Mouse (Mus musculus): Measurements from ENCODE around the gene Ephb2. TPM values are rescaled to one million over a fixed set of nuclear protein-coding genes. Genes with fewer than 3 reads are reported as not detected.

Ephb2 gene
- total and polyA plus RNA-seq, 2 experiments from 2014 or later: 10.8 to 85.6 TPM

- no peak for TF ChIP-seq CTCF (IDR thresholded peaks at IDR 0.05; ENCODE audit: low read depth)
- H3K27me3 ChIP-seq (ENCODE audit: insufficient read depth, low read length): no peaks in the 10 kb centered on the region
- no peak overlapping the region for H3K4me3 ChIP-seq (ENCODE audit: low read depth, low read length)
- ATAC-seq (no peak), DNase-seq (no peak)
- no peak overlapping the region for H3K4me2 ChIP-seq (ENCODE audit: low read depth)
- no peak overlapping the region for H3K9ac ChIP-seq
- 48% methylated on average over 4 of the region's 4 CpGs for WGBS
- no peaks in the 10 kb centered on the region for H3K36me3 ChIP-seq (ENCODE audit: insufficient read depth)
- peaks cover 17% of the 10 kb centered on the region; the same call in 1 of the 2 replicates for H3K4me1 ChIP-seq (ENCODE audit: insufficient read depth)
- H3K27ac ChIP-seq (ENCODE audit: low read depth, low read length): no peak overlapping the region
- H3K9me3 ChIP-seq (ENCODE audit: low read length): no peaks in the 10 kb centered on the region
These were observed 99.9 kb downstream of the Ephb2 start for GRCm38 (mm10) chr4:136735856-136736255.

GRCm38 (mm10) chr4:136734210-136734803 lies 101.5 kb downstream of the Ephb2 start:
- Histone ChIP-seq H3K27me3 (ENCODE audit: insufficient read depth, low read length) (no peaks in the 10 kb centered on the region), H3K9me3 (ENCODE audit: low read length) (no peaks in the 10 kb centered on the region), H3K4me2 (ENCODE audit: low read depth) (no peak overlapping the region), H3K36me3 (ENCODE audit: insufficient read depth) (no peaks in the 10 kb centered on the region), H3K4me1 (ENCODE audit: insufficient read depth) (peaks cover 17% of the 10 kb centered on the region; the same call in 1 of the 2 replicates), H3K27ac (ENCODE audit: low read depth, low read length) (no peak overlapping the region), H3K4me3 (ENCODE audit: low read depth, low read length) (no peak overlapping the region), H3K9ac (no peak overlapping the region)
- 23% methylated on average over 15 of the region's 15 CpGs for WGBS
- ATAC-seq: no peak
- no peak for DNase-seq
- no peak for TF ChIP-seq CTCF (IDR thresholded peaks at IDR 0.05; ENCODE audit: low read depth)

GRCm38 (mm10) chr4:136733217-136733865 lies 102.4 kb downstream of the Ephb2 start:
- no peak for ATAC-seq
- H3K4me3 ChIP-seq (ENCODE audit: low read depth, low read length): no peak overlapping the region
- no peak for DNase-seq
- H3K36me3 ChIP-seq (ENCODE audit: insufficient read depth): no peaks in the 10 kb centered on the region
- H3K4me2 ChIP-seq (ENCODE audit: low read depth): no peak overlapping the region
- 18% methylated on average over 11 of the region's 11 CpGs for WGBS
- TF ChIP-seq CTCF (IDR thresholded peaks at IDR 0.05; ENCODE audit: low read depth): no peak
- peak overlapping the region; percentile 31; the same call in 1 of the 2 replicates for H3K9ac ChIP-seq
- peaks cover 17% of the 10 kb centered on the region; the same call in 1 of the 2 replicates for H3K4me1 ChIP-seq (ENCODE audit: insufficient read depth)
- no peaks in the 10 kb centered on the region for H3K9me3 ChIP-seq (ENCODE audit: low read length)
- no peak overlapping the region for H3K27ac ChIP-seq (ENCODE audit: low read depth, low read length)
- no peaks in the 10 kb centered on the region for H3K27me3 ChIP-seq (ENCODE audit: insufficient read depth, low read length)

GRCm38 (mm10) chr4:136732536-136733121 lies 103.2 kb downstream of the Ephb2 start:
- TF ChIP-seq CTCF (IDR thresholded peaks at IDR 0.05; ENCODE audit: low read depth): peak; percentile 10; the same call in 1 of the 2 replicates
- no peaks in the 10 kb centered on the region for H3K9me3 ChIP-seq (ENCODE audit: low read length)
- DNase-seq (no peak), ATAC-seq (no peak)
- WGBS: 61% methylated on average over 7 of the region's 7 CpGs
- H3K4me1 ChIP-seq (ENCODE audit: insufficient read depth): peaks cover 17% of the 10 kb centered on the region; the same call in 1 of the 2 replicates
- H3K36me3 ChIP-seq (ENCODE audit: insufficient read depth): no peaks in the 10 kb centered on the region
- H3K4me3 ChIP-seq (ENCODE audit: low read depth, low read length): no peak overlapping the region
- H3K27ac ChIP-seq (ENCODE audit: low read depth, low read length): no peak overlapping the region
- H3K9ac ChIP-seq: no peak overlapping the region
- no peaks in the 10 kb centered on the region for H3K27me3 ChIP-seq (ENCODE audit: insufficient read depth, low read length)
- no peak overlapping the region for H3K4me2 ChIP-seq (ENCODE audit: low read depth)

GRCm38 (mm10) chr4:136731761-136732160 lies 104.0 kb downstream of the Ephb2 start:
- peak overlapping the region; percentile 21; the same call in 1 of the 2 replicates for H3K27ac ChIP-seq (ENCODE audit: low read depth, low read length)

GRCm38 (mm10) chr4:136731008-136731609 lies 104.7 kb downstream of the Ephb2 start:
- Histone ChIP-seq H3K36me3 (ENCODE audit: insufficient read depth) (no peaks in the 10 kb centered on the region), H3K9ac (no peak overlapping the region), H3K9me3 (ENCODE audit: low read length) (no peaks in the 10 kb centered on the region), H3K4me2 (ENCODE audit: low read depth) (no peak overlapping the region), H3K27ac (ENCODE audit: low read depth, low read length) (peak overlapping the region; percentile 21; the same call in 1 of the 2 replicates), H3K27me3 (ENCODE audit: insufficient read depth, low read length) (no peaks in the 10 kb centered on the region), H3K4me1 (ENCODE audit: insufficient read depth) (peaks cover 17% of the 10 kb centered on the region; the same call in 1 of the 2 replicates), H3K4me3 (ENCODE audit: low read depth, low read length) (no peak overlapping the region)
- TF ChIP-seq CTCF (IDR thresholded peaks at IDR 0.05; ENCODE audit: low read depth): peak; percentile 25; the same call in 1 of the 2 replicates
- ATAC-seq (peak; percentile 50; the same call in 1 of the 2 replicates), DNase-seq (peak; percentile 40)
- WGBS: 44% methylated on average over 13 of the region's 13 CpGs

More at GRCm38 (mm10) chr4:136731761-136732160, 104.0 kb downstream of the Ephb2 start:
- Histone ChIP-seq H3K36me3 (ENCODE audit: insufficient read depth) (no peaks in the 10 kb centered on the region), H3K9me3 (ENCODE audit: low read length) (no peaks in the 10 kb centered on the region), H3K4me2 (ENCODE audit: low read depth) (no peak overlapping the region), H3K9ac (no peak overlapping the region), H3K4me3 (ENCODE audit: low read depth, low read length) (no peak overlapping the region), H3K27me3 (ENCODE audit: insufficient read depth, low read length) (no peaks in the 10 kb centered on the region), H3K4me1 (ENCODE audit: insufficient read depth) (peaks cover 17% of the 10 kb centered on the region; the same call in 1 of the 2 replicates)
- 48% methylated on average over 5 of the region's 5 CpGs for WGBS
- ATAC-seq (peak; percentile 60; the same call in 1 of the 2 replicates), DNase-seq (peak; percentile 36)
- no peak for TF ChIP-seq CTCF (IDR thresholded peaks at IDR 0.05; ENCODE audit: low read depth)

All from forebrain, postnatal 0 days (tissue).